Mouse (Mus musculus): ENCODE results near the gene Zfp882.
"Not testable (repeated sequence)": the region's sequence is repeated elsewhere in the genome, so short reads cannot be mapped to it uniquely, and the experiment has no call there.

The Zfp882 gene

DNA sequence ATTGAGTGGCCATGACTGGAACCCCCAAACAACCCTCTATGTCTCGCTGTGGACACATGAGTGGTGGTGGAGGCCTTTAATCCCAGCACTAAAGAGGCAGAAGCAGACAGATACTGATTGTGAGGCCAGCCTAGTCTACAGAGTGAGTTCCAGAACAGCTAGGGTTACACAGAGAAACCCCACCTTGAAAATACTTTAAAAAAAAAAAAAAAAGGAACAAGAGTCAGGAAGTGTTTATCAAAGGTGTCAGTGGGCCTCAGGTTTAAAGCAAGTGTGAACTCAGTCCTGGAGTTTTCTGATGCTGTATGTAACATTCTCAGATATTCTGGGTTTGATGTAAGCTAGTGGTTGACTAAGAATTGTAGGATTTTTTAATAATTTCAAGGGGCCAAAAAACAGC is 44.1 kb downstream of the Zfp882 start:
- no peak for DNase-seq (ENCODE audit: low spot score)

DNA sequence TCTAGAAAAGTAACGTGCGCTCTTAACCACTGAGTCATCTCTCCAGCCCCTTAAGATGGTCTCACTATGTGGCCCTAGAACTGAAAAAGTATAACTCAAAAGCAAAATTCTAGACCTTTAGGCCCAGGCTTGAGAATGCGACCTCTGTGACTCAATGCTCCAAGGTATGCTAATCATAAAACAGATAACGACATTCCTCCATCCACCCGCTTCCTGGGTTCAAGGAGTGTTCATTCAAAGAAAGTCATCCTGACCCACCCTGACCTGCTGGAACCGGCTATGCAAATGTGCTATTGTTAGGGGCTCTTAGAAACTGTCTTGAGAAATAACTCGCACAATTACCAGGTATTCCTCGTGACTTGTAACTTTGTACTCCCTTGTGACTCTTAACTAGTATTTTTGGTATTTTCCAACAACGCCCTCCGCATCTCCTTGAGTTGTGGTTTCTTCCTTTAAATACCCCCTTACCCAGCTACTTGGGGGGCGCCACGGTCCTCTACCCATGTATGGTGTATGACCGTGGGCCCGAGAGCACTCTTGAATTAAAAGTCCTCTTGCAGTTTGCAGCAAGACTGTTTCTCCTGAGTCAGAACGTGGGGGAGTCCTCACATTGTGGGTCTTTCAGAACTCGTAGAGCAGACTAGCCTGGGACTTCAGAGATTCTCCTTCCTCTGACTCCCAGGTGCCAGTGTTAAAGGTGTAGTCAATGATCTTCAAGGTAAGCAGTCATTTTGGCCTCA is 44.7 kb downstream of the Zfp882 start:
- DNase-seq (ENCODE audit: low spot score): not testable (repeated sequence)

DNA sequence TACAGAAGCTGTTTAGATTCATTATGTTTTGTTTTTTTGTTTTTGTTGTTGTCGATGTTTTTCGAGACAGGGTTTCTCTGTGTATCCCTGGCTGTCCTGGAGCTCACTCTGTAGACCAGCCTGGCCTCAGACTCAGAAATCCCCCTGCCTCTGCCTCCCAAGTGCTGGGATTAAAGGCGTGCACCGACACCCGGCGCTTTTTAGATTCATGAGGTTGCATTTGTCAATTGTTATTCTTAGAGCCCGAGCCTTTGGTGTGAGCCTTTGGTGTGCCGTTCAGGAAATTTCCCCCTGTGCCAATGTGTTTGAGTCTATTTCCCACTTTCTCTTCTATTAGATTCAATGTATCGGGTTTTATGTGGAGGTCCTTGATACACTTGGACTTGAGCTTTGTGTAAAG is 46.3 kb downstream of the Zfp882 start:
- no peak for DNase-seq (ENCODE audit: low spot score)

DNA sequence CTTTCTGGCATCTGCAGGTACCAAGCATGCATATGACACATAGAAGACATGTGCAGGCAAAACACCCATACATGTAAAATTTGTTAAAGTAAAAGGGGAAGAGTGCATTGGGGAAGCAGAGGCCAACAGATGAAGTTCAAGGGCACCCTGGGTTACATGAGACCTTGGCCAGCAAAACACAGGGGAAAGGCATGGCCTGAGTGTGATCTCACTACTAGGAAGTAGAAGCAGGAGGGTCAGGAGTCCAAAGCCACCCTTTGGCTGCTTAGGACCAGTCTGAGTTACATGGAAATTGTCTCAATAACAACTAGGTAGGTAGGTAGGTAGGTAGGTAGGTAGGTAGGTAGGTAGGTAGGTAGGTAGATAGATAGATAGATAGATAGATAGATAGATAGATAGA is 52.1 kb downstream of the Zfp882 start:
- no peak for DNase-seq (ENCODE audit: low spot score)

- DNase-seq (ENCODE audit: low spot score): peak; percentile 26
Measured at GRCm38 (mm10) chr8:71961796-71962195, 53.4 kb downstream of the Zfp882 start.

DNA sequence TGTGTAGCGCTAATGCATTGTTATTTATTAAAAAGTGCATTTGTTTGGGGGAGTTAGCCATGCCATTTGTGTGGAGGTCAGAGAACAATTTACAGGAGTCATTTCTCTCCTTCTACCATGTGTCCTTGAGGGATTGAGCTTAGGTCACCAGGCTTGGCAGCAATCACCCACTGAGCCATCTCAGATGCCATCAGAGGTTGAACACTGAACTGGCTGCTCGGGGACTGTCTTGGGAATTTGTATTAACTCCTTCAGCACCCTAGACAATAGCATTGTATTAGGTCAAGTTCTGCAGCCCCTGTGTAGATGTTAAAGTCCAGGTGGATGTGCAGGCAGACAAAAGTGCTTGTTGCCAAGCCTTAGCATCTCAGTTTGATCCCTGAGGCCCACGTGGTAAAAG is 55.6 kb downstream of the Zfp882 start:
- DNase-seq (ENCODE audit: low spot score): peak; percentile 22

GRCm38 (mm10) chr8:71965166-71965565 is 56.8 kb downstream of the Zfp882 start:
- DNase-seq (ENCODE audit: low spot score): peak; percentile 59

All from testis, postnatal 10 days (tissue).